Mouse (Mus musculus) CH12.LX (cell line): ENCODE data around the gene Dync2h1. TPM values are rescaled to one million over a fixed set of nuclear protein-coding genes. Genes with fewer than 3 reads are reported as not detected.

Source experiments
- DNase-seq: peaks from one replicate; pipeline ENCODE4 v3.0.0-alpha.2; 2013; ENCODE audit errors: extremely low read depth
- H3K27ac ChIP-seq: 2 replicates; pipeline ENCODE4 v1.5.1; 2012; ENCODE audit warnings: low read depth, mild to moderate bottlenecking, control low read depth, moderate library complexity; ENCODE audit not compliant: insufficient read depth
- H3K27me3 ChIP-seq: replicated peaks from 2 replicates; pipeline ENCODE3; 2012; ENCODE audit warnings: inconsistent platforms
- H3K36me3 ChIP-seq, 2 experiments: replicated peaks in 1 of 2; 2 replicates each; pipeline versions ENCODE3 to v1.6.1; 2012; ENCODE audit warnings: inconsistent platforms in 1 of 2, low read length in 1 of 2, mild to moderate bottlenecking in 1 of 2, mixed read lengths in 1 of 2, moderate library complexity in 1 of 2; ENCODE audit not compliant: control insufficient read depth in 1 of 2, insufficient read depth in 1 of 2
- H3K4me1 ChIP-seq, 2 experiments: 2 replicates each; pipeline ENCODE4 v1.6.1; 2012; ENCODE audit warnings: inconsistent platforms in 1 of 2, moderate library complexity in 1 of 2; ENCODE audit not compliant: insufficient read depth in 2 of 2, control insufficient read depth in 1 of 2
- H3K4me2 ChIP-seq: 2 replicates; pipeline ENCODE4 v1.6.1; 2012; ENCODE audit warnings: low read depth, mild to moderate bottlenecking, control low read depth; ENCODE audit not compliant: poor library complexity, insufficient read depth, severe bottlenecking
- H3K4me3 ChIP-seq, 3 experiments: fragments of 150-350 bp in 1 of 3; sonication (generic) in 1 of 3; replicated peaks in 1 of 3; 2 replicates each; pipeline versions ENCODE3 to v1.5.1; 2011 to 2012; ENCODE audit warnings: low read depth in 2 of 3, low read length in 2 of 3, mild to moderate bottlenecking in 2 of 3, moderate library complexity in 2 of 3, control low read depth in 1 of 3, improper control_type of control experiment in 1 of 3, inconsistent platforms in 1 of 3, mixed read lengths in 1 of 3; ENCODE audit not compliant: poor library complexity in 1 of 3
- H3K79me2 ChIP-seq: replicated peaks from 2 replicates; pipeline ENCODE4 v1.6.1; 2012; ENCODE audit warnings: mild to moderate bottlenecking, moderate library complexity; ENCODE audit not compliant: control insufficient read depth, poor library complexity, insufficient read depth, severe bottlenecking; ENCODE audit errors: extremely low read depth
- H3K9ac ChIP-seq: 2 replicates; pipeline ENCODE4 v1.6.1; 2012; ENCODE audit warnings: low read depth, mild to moderate bottlenecking, control low read depth, moderate library complexity; ENCODE audit not compliant: insufficient read depth
- H3K9me3 ChIP-seq: replicated peaks from 2 replicates; pipeline ENCODE3; 2012; ENCODE audit warnings: low read length, inconsistent platforms, mixed read lengths
- CTCF ChIP-seq, 2 experiments: IDR thresholded peaks in 1 of 2; conservative IDR thresholded peaks in 1 of 2; 2 replicates each; pipeline ENCODE4 v1.5.1; 2011 to 2012; ENCODE audit warnings: low read depth in 2 of 2, low read length in 2 of 2, improper control_type of control experiment in 1 of 2, inconsistent platforms in 1 of 2, mild to moderate bottlenecking in 1 of 2, moderate library complexity in 1 of 2
- E2F4 ChIP-seq: IDR thresholded peaks from 2 replicates; pipeline ENCODE4 v1.6.1; 2011; ENCODE audit warnings: low read depth, low read length, improper control_type of control experiment; ENCODE audit not compliant: insufficient replicate concordance
- EP300 ChIP-seq: IDR thresholded peaks from 2 replicates; pipeline ENCODE4 v1.6.1; 2011; ENCODE audit warnings: low read length, improper control_type of control experiment
- GABPA ChIP-seq: IDR thresholded peaks from 2 replicates; pipeline ENCODE4 v1.6.1; 2012; ENCODE audit warnings: low read depth, low read length, improper control_type of control experiment, inconsistent platforms; ENCODE audit not compliant: insufficient replicate concordance
- HCFC1 ChIP-seq: IDR thresholded peaks from 2 replicates; pipeline ENCODE4 v1.6.1; 2012; ENCODE audit warnings: low read depth, mild to moderate bottlenecking, inconsistent platforms, low read length, improper control_type of control experiment
- IRF4 ChIP-seq: IDR thresholded peaks from 2 replicates; pipeline ENCODE4 v1.6.1; 2014; ENCODE audit warnings: low read depth, mild to moderate bottlenecking, inconsistent platforms, low read length, improper control_type of control experiment
- JUND ChIP-seq: conservative IDR thresholded peaks from 2 replicates; pipeline ENCODE4 v1.6.1; 2011; ENCODE audit warnings: low read depth, low read length, improper control_type of control experiment
- MAFK ChIP-seq: IDR thresholded peaks from 2 replicates; pipeline ENCODE4 v1.6.1; 2011; ENCODE audit warnings: low read length, improper control_type of control experiment; ENCODE audit not compliant: insufficient replicate concordance
- MAX ChIP-seq: IDR thresholded peaks from 2 replicates; pipeline ENCODE4 v1.6.1; 2011; ENCODE audit warnings: low read length, improper control_type of control experiment
- MEF2A ChIP-seq: IDR thresholded peaks from 2 replicates; pipeline ENCODE4 v1.6.1; 2014; ENCODE audit warnings: low read depth, mild to moderate bottlenecking, inconsistent platforms, low read length, improper control_type of control experiment, borderline replicate concordance
- MXI1 ChIP-seq: IDR thresholded peaks from 2 replicates; pipeline ENCODE4 v1.6.1; 2011; ENCODE audit warnings: mild to moderate bottlenecking, low read depth, low read length, improper control_type of control experiment
- MYC ChIP-seq: IDR thresholded peaks from 2 replicates; pipeline ENCODE4 v1.6.1; 2011; ENCODE audit warnings: low read depth, mild to moderate bottlenecking, improper control_type of control experiment, low read length
- PAX5 ChIP-seq: IDR thresholded peaks from 2 replicates; pipeline ENCODE4 v1.6.1; 2012; ENCODE audit warnings: low read length, inconsistent platforms, mixed read lengths
- POLR2A ChIP-seq: IDR thresholded peaks from 2 replicates; pipeline ENCODE4 v1.6.1; 2011; ENCODE audit warnings: low read depth, mild to moderate bottlenecking, improper control_type of control experiment, low read length
- POLR2AphosphoS2 ChIP-seq: IDR thresholded peaks from 2 replicates; pipeline ENCODE4 v1.6.1; 2011; ENCODE audit warnings: low read depth, low read length, improper control_type of control experiment
- RAD21 ChIP-seq: IDR thresholded peaks from 2 replicates; pipeline ENCODE4 v1.6.1; 2011; ENCODE audit warnings: low read depth, mild to moderate bottlenecking, low read length, improper control_type of control experiment, moderate library complexity
- SIN3A ChIP-seq: IDR thresholded peaks from 2 replicates; pipeline ENCODE4 v1.6.1; 2012; ENCODE audit warnings: low read length, improper control_type of control experiment, inconsistent platforms
- SMC3 ChIP-seq: IDR thresholded peaks from 2 replicates; pipeline ENCODE4 v1.6.1; 2011; ENCODE audit warnings: low read depth, low read length, improper control_type of control experiment
- TBP ChIP-seq: conservative IDR thresholded peaks from 2 replicates; pipeline ENCODE4 v1.6.1; 2011; ENCODE audit warnings: low read depth, low read length, improper control_type of control experiment
- UBTF ChIP-seq: IDR thresholded peaks from 2 replicates; pipeline ENCODE4 v1.6.1; 2012; ENCODE audit warnings: low read depth, mild to moderate bottlenecking, inconsistent platforms, low read length, improper control_type of control experiment, moderate library complexity
- USF1 ChIP-seq: IDR thresholded peaks from 2 replicates; pipeline ENCODE4 v1.6.1; 2014; ENCODE audit warnings: low read depth, mild to moderate bottlenecking, inconsistent platforms, low read length, improper control_type of control experiment
- USF2 ChIP-seq: conservative IDR thresholded peaks from 2 replicates; pipeline ENCODE4 v1.6.1; 2011; ENCODE audit warnings: low read depth, low read length, improper control_type of control experiment
- ZKSCAN1 ChIP-seq: IDR thresholded peaks from 2 replicates; pipeline ENCODE4 v1.6.1; 2012; ENCODE audit warnings: low read depth, inconsistent platforms, low read length, improper control_type of control experiment, borderline replicate concordance
- ZMIZ1 ChIP-seq: IDR thresholded peaks from 2 replicates; pipeline ENCODE4 v1.6.1; 2012; ENCODE audit warnings: low read depth, mild to moderate bottlenecking, inconsistent platforms, low read length, improper control_type of control experiment
- ZNF384 ChIP-seq: IDR thresholded peaks from 2 replicates; pipeline ENCODE4 v1.6.1; 2012; ENCODE audit warnings: low read depth, low read length, improper control_type of control experiment, inconsistent platforms
- dilution Hi-C: fragments of 300-500 bp; cut with MboI; formaldehyde crosslinking; loops from 2 replicates; pipeline ENCODE4 v1.14.3; 2020; ENCODE audit warnings: low sequenced_read_pairs; ENCODE audit not compliant: extremely low pct_unique_long_range_greater_than_20kb, extremely low pct_ligation_motif_present
- in situ Hi-C: fragments of 300-500 bp; cut with MboI; formaldehyde crosslinking; loops from 3 replicates; pipeline ENCODE4 v1.14.3; 2019; ENCODE audit warnings: low sequenced_read_pairs, low pct_ligation_motif_present, low pct_unique_long_range_greater_than_20kb, mixed read lengths
- polyA plus RNA-seq: library from polyadenylated mRNA; unstranded; fragments of >175 nt; gene quantifications from 2 replicates; pipeline ENCODE4 v1.2.1, GENCODE M21; 2012; ENCODE audit warnings: low read depth; ENCODE audit not compliant: insufficient read length
- total RNA-seq, 2 experiments: library from RNA; depleted of rRNA; stranded (reverse); fragments of 300-350 nt in 1 of 2; fragments of >200 nt in 1 of 2; gene quantifications; 2 replicates each; pipeline ENCODE4 v1.2.3; 2012 to 2014

Gene Dync2h1
- total and polyA plus RNA-seq, 3 experiments = 2.9 to 4.9 (median 4.0) TPM

DNA sequence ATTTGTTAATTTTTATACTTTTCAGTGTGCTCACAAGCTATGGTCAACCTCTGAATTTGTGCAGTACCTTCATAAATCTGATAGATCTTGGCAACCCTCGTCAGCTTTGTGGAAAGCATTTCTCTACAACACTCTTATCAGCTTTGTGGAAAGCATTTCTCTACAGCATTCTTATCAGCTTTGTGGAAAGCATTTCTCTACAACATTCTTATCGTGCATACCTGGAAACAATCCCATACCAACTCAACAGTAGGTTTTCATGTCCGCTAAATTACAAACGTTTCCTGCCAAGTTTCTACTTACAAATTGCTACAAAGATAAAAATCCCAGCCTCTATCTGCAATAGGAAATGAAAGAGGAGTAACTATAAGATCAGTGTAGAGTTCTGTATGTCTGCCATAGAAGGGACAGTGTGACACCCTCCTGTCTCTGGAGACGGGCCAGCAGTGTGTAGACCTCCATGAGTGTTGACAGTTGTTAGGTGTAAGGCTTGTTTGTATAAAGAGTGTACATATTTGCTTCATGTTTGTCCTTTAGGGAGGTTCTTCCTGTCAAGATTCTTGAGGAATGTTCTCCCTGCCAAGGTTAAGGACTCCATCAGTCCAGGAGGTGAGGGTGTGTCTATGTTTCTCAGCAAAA, 141.5 kb downstream of the Dync2h1 start:
- no peaks in the 10 kb centered on the region for H3K27me3 ChIP-seq
- H3K9me3 ChIP-seq = no peaks in the 10 kb centered on the region

DNA sequence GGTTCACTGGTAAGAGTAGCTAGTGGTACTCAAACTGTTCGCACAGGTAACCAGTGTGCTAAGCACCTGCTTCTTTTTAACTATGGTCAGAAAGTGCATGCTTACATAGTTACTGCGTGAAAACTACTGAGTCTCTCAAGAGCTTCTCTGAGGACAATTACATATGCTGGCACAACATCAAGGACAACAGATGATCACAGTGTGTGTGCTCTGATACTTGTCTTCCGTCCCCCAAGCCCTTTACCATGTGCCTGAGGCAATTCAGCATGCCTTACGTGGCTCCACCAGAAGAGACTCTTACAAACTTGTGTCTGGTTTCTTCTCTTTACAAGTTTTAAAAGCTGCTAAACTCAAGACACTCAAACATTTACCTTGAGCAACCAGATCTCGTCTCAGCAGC, 143.0 kb downstream of the Dync2h1 start:
- no peak for TF ChIP-seq MEF2A
- no peak for TF ChIP-seq TBP
- TF ChIP-seq PAX5 = no peak
- TF ChIP-seq JUND = no peak
- no peak for TF ChIP-seq POLR2A
- no peak for TF ChIP-seq ZMIZ1
- TF ChIP-seq MXI1 = no peak
- TF ChIP-seq UBTF = no peak
- TF ChIP-seq SIN3A = no peak
- TF ChIP-seq POLR2AphosphoS2 = no peak
- TF ChIP-seq SMC3 = no peak
- no peak for TF ChIP-seq CTCF (conservative IDR thresholded peaks at IDR 0.05 in 1 of 2, IDR thresholded peaks at IDR 0.05 in 1 of 2; ENCODE audit: low read depth in 2 of 2, low read length in 2 of 2)
- TF ChIP-seq USF1 = no peak
- no peak for TF ChIP-seq EP300
- TF ChIP-seq USF2 = no peak
- no peak for TF ChIP-seq IRF4
- TF ChIP-seq ZKSCAN1 = no peak
- Histone ChIP-seq H3K79me2 (no peaks in the 10 kb centered on the region), H3K9ac (no peak overlapping the region), H3K4me2 (no peak overlapping the region), H3K4me1 (no peaks in the 10 kb centered on the region), H3K9me3 (no peaks in the 10 kb centered on the region), H3K27me3 (no peaks in the 10 kb centered on the region), H3K4me3 (no peak overlapping the region), H3K36me3 (peaks cover 3 to 14% of the 10 kb centered on the region in 2 experiments), H3K27ac (no peak overlapping the region)
- dilution Hi-C loops (no loop called here), in situ Hi-C loops (no loop called here)
- no peak for DNase-seq

More for the DNA sequence above, 141.5 kb downstream of the Dync2h1 start:
- in situ Hi-C loops = no loop called here
- no peak for DNase-seq
- dilution Hi-C loops = no loop called here
- TF ChIP-seq ZKSCAN1 (no peak), MAX (no peak), PAX5 (no peak), HCFC1 (no peak), GABPA (no peak), MYC (no peak), ZMIZ1 (no peak), MAFK (no peak), ZNF384 (no peak), RAD21 (no peak), USF1 (no peak), E2F4 (no peak)
- TF ChIP-seq, all 38 proteins: peak for 0
- no peak overlapping the region for H3K4me3 ChIP-seq
- H3K4me2 ChIP-seq = no peak overlapping the region
- no peaks in the 10 kb centered on the region for H3K79me2 ChIP-seq
- H3K36me3 ChIP-seq = peaks cover 3 to 14% of the 10 kb centered on the region in 2 experiments
- H3K4me1 ChIP-seq = no peaks in the 10 kb centered on the region
- no peak overlapping the region for H3K9ac ChIP-seq
- H3K27ac ChIP-seq = no peak overlapping the region
